Mouse (Mus musculus): ENCODE data around the gene Tnni1.

Gene Tnni1

DNA sequence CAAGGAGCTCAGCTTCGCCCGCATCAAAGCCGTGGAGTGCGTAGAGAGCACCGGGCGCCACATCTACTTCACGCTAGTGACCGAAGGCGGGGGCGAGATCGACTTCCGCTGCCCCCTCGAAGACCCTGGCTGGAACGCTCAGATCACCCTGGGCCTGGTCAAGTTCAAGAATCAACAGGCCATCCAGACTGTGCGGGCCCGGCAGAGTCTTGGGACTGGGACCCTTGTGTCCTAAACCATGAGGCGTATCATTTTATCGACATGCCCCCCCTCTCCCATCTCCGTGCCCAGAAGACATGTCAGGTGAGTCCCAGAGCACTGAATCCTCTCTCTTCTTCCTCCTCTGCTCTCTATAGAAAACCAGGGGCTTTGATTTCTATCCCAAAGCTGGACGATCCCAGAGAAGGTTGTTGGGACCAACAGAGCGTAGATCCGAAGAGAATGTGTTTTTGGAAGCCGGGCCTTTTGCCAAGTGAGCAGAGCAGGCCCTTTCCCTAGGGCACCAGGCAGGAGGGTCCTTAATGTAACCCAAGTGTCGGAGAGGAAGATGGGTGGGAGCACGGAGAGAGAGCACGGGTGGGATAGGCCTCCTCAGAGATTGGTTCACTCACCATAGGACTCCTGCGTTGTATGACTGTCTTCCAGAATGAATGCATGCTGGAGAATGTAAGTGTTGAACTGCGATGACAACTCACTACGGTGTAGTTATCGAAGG, 12.5 kb upstream of the Tnni1 start:
- no peak for DNase-seq (ENCODE audit: low spot score in 2 of 2)

GRCm38 (mm10) chr1:135767324-135767890, 11.8 kb upstream of the Tnni1 start:
- no peak for DNase-seq (ENCODE audit: low spot score in 2 of 2)

DNA sequence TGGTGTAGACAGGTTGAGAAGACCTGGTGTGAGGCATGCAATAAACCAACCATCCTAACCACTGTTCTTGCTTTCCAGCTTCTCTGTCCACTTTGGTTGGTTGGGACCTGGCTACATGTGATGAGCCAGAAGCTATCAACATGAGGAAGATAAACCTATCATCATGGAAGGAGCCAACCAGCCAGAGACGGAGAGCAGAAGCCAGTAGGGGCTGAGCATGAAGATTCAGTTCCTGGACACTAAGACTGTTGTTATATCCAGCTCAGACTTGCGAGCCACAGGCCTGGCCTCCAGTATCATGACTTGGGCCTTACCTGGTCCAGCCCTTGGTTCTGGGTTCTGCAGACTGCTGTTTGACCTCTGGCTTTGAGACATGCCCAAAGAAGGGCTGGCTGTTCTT, 10.8 kb upstream of the Tnni1 start:
- DNase-seq (ENCODE audit: low spot score in 2 of 2): no peak

DNA sequence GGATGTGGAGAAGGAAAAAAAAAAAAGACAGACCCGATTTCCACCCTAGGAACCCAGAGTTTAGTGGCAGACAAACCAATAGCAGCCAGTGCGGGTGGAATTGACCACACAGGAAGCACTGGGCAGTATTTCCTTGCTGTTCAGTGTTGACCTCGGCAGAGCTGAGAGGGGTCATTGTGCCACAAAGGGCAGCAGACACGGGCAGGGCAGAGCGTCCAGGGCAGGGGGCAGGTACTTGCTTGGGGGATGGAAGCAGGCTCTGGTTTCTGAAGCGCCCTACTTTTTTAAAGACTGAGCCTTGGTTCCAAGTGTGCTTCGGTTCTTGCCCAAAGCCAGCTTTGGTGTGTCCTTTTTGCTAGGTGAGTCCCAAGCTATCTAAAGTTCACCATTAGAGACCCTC, 9.0 kb upstream of the Tnni1 start:
- DNase-seq (ENCODE audit: low spot score in 2 of 2): no peak

DNA sequence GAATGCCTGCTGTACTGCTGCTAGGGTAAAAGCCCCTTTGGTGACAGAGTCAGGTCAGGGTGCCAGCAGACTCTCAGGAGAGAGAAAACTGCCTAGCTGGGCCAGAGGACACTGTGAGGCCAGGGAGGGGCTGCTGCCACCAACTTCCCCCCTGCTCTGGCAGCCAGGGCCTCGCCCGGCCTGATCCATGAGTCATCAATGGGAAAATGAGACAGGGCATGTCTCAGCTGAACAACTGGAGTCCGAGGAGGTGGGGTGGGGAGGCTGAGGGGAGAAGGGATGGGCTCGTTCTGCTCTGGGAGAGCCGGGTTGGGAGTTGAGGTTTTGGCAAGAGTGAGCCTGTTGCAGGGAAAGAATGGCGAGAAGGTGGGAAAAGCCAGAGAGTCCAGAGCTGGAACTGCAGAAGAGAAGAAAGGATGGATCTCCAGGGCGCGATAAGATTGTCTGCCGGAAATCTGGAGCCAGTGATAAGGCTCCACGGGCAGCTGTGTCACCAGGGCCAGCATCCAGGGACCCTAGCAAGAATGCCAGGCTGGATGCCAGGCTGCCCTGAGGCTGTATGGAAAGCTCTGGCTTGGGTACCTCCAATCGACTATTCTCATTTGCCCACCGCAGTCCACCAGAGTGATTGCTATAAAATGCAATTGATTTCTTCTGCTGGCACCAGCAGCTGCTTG, 8.2 kb upstream of the Tnni1 start:
- peak; percentile 64 to 72 for DNase-seq (ENCODE audit: low spot score in 2 of 2)

- DNase-seq (ENCODE audit: low spot score in 2 of 2): no peak
Observed at GRCm38 (mm10) chr1:135771573-135771970, 7.7 kb upstream of the Tnni1 start.

- DNase-seq (ENCODE audit: low spot score in 2 of 2): peak; percentile 31 to 56
Observed at GRCm38 (mm10) chr1:135776596-135776995, 2.6 kb upstream of the Tnni1 start.

GRCm38 (mm10) chr1:135777046-135777445, 2.2 kb upstream of the Tnni1 start:
- DNase-seq (ENCODE audit: low spot score in 2 of 2): no peak

DNA sequence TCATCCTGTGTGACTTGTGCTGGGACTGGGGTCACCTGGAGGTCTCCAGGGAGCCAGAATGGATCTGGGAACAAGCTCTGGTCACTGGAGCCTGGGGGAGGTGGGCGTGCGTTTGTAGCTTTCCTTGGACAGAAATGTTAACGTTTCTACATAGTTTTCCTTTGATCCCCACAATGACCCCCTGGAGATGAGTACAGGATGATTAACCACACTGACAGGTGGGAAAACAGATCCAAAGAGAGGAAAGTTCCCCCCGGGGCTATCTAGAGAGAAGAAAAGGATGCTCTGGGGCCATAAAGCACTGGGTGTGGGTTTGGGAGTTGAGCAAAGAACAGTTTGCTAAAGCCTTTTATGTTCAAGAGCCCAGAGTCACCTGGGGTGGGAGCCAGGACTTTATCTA, 1.4 kb downstream of the Tnni1 start:
- no peak for DNase-seq (ENCODE audit: low spot score in 2 of 2)

GRCm38 (mm10) chr1:135781220-135781619, 2.0 kb downstream of the Tnni1 start:
- peak; percentile 68 to 74 for DNase-seq (ENCODE audit: low spot score in 2 of 2)

DNA sequence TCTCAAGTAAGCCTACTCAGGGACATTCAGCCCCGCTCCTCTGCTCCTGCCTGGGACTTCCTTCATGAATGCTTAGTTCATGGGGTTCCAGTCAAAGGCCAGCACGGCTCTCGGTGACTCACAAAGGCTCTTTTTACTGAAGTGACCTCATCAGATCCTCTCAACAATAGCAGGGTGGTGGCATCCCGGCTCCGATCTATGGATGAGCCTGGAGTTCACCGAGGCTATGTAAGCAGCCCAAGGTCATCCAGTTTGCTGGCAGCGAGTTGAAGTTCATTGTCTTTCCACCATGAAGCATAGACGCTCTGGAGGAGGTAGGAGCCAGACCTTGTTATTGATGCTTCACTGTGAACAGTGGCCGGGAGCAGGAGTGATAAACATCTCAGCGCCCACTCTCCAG, 3.6 kb downstream of the Tnni1 start:
- no peak for DNase-seq (ENCODE audit: low spot score in 2 of 2)

DNA sequence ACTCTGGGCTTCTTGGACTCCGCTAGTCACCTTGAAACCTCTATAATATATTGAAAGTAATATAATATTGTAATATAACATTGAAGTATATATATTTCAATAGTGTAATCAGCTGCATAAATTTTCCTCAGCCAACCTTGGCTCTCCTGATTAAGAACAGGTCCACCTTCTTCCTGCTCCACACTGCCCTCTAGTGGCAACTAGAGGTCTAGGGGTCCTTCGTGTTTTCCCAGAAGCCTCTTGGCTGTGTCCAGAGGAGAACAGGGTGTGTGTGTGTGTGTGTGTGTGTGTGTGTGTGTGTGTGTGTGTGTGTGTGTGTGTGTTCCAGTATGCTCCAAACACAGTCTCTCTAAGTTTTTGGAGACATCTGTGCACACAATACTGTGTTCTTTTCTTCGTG, 8.6 kb downstream of the Tnni1 start:
- peak; percentile 59 to 66 for DNase-seq (ENCODE audit: low spot score in 2 of 2)

GRCm38 (mm10) chr1:135788708-135789107, 9.5 kb downstream of the Tnni1 start:
- DNase-seq (ENCODE audit: low spot score in 2 of 2): no peak

- peak in 1 of 2 experiments; percentile 41 for DNase-seq (ENCODE audit: low spot score in 2 of 2)
Observed at GRCm38 (mm10) chr1:135789815-135790214, 10.6 kb downstream of the Tnni1 start.

GRCm38 (mm10) chr1:135792143-135792939, 13.1 kb downstream of the Tnni1 start:
- no peak for DNase-seq (ENCODE audit: low spot score in 2 of 2)

DNA sequence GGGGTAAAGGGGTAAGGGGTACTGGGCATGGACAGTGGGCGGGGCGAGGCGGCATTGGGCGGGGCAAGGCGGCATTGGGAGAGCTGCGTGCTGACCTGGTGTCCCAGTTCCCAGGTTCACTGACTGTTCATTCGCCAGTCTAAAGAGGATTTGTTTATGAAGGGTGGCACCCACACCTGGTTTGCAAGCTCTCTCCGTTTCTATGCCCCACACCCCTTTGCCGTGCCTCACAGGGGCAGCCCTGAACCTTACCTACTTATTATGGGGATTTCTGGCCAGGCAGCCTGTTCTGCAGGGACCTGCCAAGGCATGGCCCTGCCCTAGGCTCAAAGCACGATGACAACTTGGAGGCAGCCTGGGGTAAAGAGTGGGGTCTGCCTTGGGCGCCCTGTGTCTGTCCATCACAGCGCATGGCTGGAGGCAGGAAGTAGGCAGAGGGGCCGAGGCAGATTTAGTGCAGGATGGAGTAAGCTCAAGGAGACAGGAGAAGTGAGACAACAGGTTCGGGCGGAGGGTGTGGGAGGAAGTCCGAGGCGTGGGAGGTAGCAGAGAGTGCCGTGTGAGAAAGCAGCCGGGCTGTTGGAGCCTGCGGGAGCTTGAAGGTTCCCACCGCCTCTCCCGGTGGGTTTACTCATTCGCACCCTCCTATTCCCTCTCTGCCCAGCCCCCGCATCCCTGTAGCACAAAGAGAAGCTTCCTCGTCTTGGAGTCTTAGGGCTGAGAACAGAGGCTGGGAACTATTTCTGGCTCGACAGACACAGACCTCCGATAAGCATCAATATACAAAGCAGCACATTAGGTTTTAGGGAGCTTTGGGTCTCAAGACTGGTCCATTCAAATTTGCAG, 14.4 kb downstream of the Tnni1 start:
- DNase-seq (ENCODE audit: low spot score in 2 of 2): no peak

DNA sequence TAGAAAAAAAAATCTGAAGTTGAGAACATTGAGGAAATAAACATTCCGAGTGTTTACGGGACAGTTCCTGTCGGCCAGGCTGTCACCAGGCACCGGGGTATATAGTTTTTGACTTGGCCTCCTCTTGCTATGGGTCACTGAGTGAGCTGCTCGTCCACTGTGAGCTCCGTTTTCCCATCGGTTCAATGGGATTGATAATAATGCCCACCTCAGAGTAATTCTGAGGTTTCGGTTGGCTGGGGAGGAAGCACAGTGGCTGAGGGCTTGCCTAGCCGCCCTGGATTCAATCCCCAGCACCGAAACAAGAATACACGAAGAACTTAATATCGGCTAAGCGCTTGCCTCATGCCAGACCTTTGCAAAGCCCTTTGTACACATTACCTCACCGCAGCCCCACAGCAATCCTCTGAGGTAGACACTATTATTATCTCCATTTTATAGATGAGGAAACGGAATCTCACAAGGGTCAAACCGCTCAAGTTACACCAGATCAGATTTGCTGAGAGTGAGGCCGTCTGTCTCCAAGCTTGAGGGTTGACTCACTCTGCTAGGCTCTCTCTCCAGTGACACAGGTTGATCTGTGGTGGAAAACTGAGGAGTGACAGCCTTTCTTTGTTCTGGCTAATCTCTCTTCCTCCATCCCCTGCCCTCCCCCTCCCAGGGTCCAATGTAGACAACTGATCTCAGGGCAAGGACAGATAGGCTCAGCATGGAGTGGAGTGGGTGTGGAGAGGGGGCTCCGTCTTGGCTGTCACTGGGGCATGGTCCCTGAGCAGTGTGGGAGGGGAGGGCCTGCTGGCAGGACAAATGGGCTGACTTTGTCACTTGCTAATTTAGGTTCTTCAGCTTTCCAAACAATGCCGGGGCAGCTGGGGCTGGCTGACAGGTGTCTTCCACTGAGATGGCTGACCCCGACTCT, 15.2 kb downstream of the Tnni1 start:
- DNase-seq (ENCODE audit: low spot score in 2 of 2): no peak

GRCm38 (mm10) chr1:135798492-135798891, 19.3 kb downstream of the Tnni1 start:
- DNase-seq (ENCODE audit: low spot score in 2 of 2): no peak

DNA sequence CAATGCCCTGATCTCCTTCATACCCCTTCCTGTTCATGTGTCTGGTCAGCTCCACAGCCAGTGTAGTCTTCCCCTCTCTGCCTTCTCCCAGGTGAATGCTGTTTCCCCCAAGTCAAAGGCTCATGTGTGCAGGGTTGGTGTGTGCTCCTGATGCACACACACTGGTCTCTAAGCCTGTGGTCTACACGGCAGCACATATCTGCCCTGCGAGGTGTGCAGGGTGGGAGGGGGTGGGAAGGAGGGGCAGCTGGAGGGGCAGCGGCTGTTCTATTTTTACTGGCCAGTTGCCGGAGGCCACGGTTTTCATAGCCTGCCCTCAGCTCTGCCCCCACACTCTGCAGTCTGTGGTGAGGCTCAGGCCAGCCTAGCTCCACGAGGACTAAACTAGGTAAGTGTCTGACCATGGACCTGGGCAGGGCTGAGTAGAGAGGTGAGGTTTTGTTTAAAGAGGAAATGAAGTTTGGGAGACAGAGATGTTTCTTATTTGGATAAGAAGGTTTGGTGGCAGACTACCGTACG, 19.9 kb downstream of the Tnni1 start:
- no peak for DNase-seq (ENCODE audit: low spot score in 2 of 2)
